12 mouse cellular contexts compared by ENCODE assay signal in the genomic region with DNA sequence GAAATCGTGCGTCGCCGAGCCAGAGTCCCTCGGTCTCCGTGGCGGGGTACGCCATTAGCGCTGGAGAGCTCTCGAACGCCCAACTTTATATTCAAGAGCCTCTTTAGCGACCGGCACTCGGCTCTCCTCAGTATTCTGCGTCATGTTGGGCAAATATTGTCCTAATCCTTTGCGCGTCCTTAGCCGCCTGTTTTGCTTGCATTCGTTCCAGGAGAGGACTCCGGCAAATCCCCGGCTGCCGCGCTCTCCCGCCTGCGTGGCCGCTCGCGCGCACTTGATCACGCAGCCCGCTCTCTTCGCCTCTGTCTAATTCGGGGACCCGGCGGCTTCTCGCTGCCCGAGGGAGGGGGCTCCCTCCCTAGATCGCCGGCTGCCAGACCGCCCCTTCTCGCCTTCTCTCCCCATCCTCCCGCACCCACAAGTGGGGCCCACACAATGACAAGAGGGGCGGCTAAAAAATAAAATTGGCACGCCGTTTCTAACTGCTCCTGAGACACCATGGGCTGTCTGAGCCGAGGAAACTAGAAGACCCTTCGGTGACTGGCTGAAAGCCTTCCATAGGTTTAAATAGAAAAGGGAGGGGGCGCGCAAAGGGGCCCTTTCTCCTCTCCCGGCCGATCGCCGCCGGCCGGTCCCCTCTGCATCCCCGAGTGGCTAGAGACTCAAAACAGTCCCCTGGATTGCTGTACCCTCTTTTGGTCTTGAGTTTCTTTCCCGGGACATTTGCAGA. TPM values are rescaled to one million over a fixed set of nuclear protein-coding genes. Genes with fewer than 3 reads are reported as not detected.
DNase-seq lines count a peak whose midpoint lies in the region; ATAC-seq lines count a peak whose summit lies in the region.
"Had no signal": no experiment of that assay in that cellular context is flagged by ENCODE, and none has a peak within 500 bp of the region (broad histone marks: within the 10 kb centered on the region; RNA-seq: fewer than 3 reads in every experiment).

No protein-coding gene starts in this region.

- WGBS in hindbrain, embryonic 13.5 days, result under 1% methylated on average over 57 of the region's 57 CpGs
- WGBS in neural tube, embryonic 13.5 days, result under 1% methylated on average over 57 of the region's 57 CpGs

- peak; percentile 46 for DNase-seq in embryo, embryonic 10 days (ENCODE audit: low spot score)
- DNase-seq in embryo, embryonic 11 days, result no peak
- DNase-seq in lung, postnatal 10 days, result peak; percentile 18
- no peak for DNase-seq in spleen, postnatal 10 days (ENCODE audit: low spot score in 2 of 2)
- no peak for DNase-seq in B cell, adult 2 months
- DNase-seq: cerebellum, adult 2 months; kidney, postnatal 14 days had no signal

- H3K27me3 ChIP-seq in hindbrain, embryonic 13.5 days, result peaks cover 99% of the 10 kb centered on the region
- peaks cover 97% of the 10 kb centered on the region for H3K27me3 ChIP-seq in neural tube, embryonic 13.5 days

- no peaks in the 10 kb centered on the region for H3K9me3 ChIP-seq in hindbrain, embryonic 13.5 days
- no peaks in the 10 kb centered on the region for H3K9me3 ChIP-seq in neural tube, embryonic 13.5 days
- H3K9me3 ChIP-seq: heart, embryonic 15.5 days; liver, embryonic 12.5 days had no signal

- no peak for ATAC-seq in hindbrain, embryonic 13.5 days (ENCODE audit: low FRiP score)
- no peak for ATAC-seq in neural tube, embryonic 13.5 days (ENCODE audit: low read depth)
- no peak for ATAC-seq in megakaryocyte progenitor cell, adult 5-6 weeks (replicated peaks; ENCODE audit: poor library complexity)
- ATAC-seq: liver, embryonic 12.5 days had no signal

- H3K4me1 ChIP-seq in hindbrain, embryonic 13.5 days (replicated peaks), result peaks cover 62% of the 10 kb centered on the region
- H3K4me1 ChIP-seq in neural tube, embryonic 13.5 days (replicated peaks), result peaks cover 89% of the 10 kb centered on the region
- H3K4me1 ChIP-seq: liver, embryonic 12.5 days had no signal

- no peaks in the 10 kb centered on the region for H3K36me3 ChIP-seq in hindbrain, embryonic 13.5 days
- H3K36me3 ChIP-seq in neural tube, embryonic 13.5 days, result no peaks in the 10 kb centered on the region
- H3K36me3 ChIP-seq: heart, embryonic 15.5 days; liver, embryonic 12.5 days had no signal

- H3K27ac ChIP-seq in hindbrain, embryonic 13.5 days, result 0 out of 2 replicates have a peak overlapping the region, but pooled peaks have one; percentile 30
- H3K27ac ChIP-seq in neural tube, embryonic 13.5 days (replicated peaks), result no peak overlapping the region
- H3K27ac ChIP-seq: heart, embryonic 15.5 days; liver, embryonic 12.5 days had no signal

- peak overlapping the region; percentile 52 for H3K4me2 ChIP-seq in hindbrain, embryonic 13.5 days
- H3K4me2 ChIP-seq in neural tube, embryonic 13.5 days, result peak overlapping the region; percentile 58
- H3K4me2 ChIP-seq: liver, embryonic 12.5 days had no signal

- peak overlapping the region; percentile 37 for H3K4me3 ChIP-seq in hindbrain, embryonic 13.5 days
- peak overlapping the region; percentile 39 for H3K4me3 ChIP-seq in neural tube, embryonic 13.5 days
- H3K4me3 ChIP-seq: heart, embryonic 15.5 days; liver, embryonic 12.5 days had no signal

- H3K9ac ChIP-seq in hindbrain, embryonic 13.5 days, result peak overlapping the region; percentile 64
- H3K9ac ChIP-seq in neural tube, embryonic 13.5 days, result peak overlapping the region; percentile 59
- H3K9ac ChIP-seq: heart, embryonic 15.5 days; liver, embryonic 12.5 days had no signal

RNA-seq across cellular contexts. Expression of a gene that starts 1.7 kb away (rescaled TPM):
- 0.84 and 1.6 TPM in 2 replicates for polyA plus RNA-seq in hindbrain, embryonic 13.5 days (2015; fragmentation: Nextera tagmentation; extraction: Ambion mirVana)
- 0.50 and 0.70 TPM in 2 replicates for polyA plus RNA-seq in neural tube, embryonic 13.5 days (2015; fragmentation: Nextera tagmentation; extraction: Ambion mirVana)
- total RNA-seq in megakaryocyte progenitor cell, adult 5-6 weeks (2015), result not detected in 2 replicates
- total RNA-seq in megakaryocyte progenitor cell, adult 5-6 weeks (2017), result not detected in 2 replicates
- polyA plus RNA-seq: heart, embryonic 15.5 days; liver, embryonic 12.5 days had no signal

Comparison
In these comparisons a context has a peak if more than half of its experiments do, and no peak if none do; other contexts are left out.
1. DNase-seq: peak in embryo, embryonic 10 days (single experiment) and lung, postnatal 10 days (single experiment); none in embryo, embryonic 11 days (single experiment), spleen, postnatal 10 days (0 of 2) and B cell, adult 2 months (0 of 2).